Mouse (Mus musculus): ENCODE results near the gene Emb.
A peak's percentile ranks its signal among the peaks of the same experiment; 100 is the strongest.

DNA sequence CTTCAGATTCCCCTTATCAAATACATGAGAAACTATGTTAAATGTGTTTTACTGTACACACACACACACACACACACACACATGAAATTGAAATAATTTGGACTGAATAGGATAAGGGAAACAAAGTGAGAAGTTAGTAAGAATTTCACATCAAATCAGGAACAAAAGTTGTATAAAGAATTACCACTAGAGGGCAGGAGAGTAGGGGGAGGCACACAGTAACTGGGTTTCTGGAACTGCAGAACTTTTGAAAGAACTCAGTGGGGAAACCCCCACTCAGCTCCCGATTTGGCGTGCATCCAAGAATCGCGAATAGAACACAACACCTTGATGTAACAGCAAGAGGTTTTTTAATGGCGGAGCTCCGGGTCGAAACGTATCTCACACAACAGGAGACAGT is 43.3 kb upstream of the Emb start:
- TF ChIP-seq CTCF (conservative IDR thresholded peaks at IDR 0.05; ENCODE audit: low read length) (peak; percentile 20), NANOG (IDR thresholded peaks at IDR 0.05; ENCODE audit: borderline replicate concordance, low read length) (no peak)

All from E14TG2a.4 (cell line).